Mouse (Mus musculus): ENCODE measurements around the gene Procr.

The Procr gene

GRCm38 (mm10) chr2:155749394-155749793, 1.5 kb upstream of the Procr start:
- DNase-seq (ENCODE audit: low read depth, low spot score), result no peak

GRCm38 (mm10) chr2:155755746-155756145, 4.8 kb downstream of the Procr start:
- DNase-seq (ENCODE audit: low read depth, low spot score), result peak; percentile 85

DNA sequence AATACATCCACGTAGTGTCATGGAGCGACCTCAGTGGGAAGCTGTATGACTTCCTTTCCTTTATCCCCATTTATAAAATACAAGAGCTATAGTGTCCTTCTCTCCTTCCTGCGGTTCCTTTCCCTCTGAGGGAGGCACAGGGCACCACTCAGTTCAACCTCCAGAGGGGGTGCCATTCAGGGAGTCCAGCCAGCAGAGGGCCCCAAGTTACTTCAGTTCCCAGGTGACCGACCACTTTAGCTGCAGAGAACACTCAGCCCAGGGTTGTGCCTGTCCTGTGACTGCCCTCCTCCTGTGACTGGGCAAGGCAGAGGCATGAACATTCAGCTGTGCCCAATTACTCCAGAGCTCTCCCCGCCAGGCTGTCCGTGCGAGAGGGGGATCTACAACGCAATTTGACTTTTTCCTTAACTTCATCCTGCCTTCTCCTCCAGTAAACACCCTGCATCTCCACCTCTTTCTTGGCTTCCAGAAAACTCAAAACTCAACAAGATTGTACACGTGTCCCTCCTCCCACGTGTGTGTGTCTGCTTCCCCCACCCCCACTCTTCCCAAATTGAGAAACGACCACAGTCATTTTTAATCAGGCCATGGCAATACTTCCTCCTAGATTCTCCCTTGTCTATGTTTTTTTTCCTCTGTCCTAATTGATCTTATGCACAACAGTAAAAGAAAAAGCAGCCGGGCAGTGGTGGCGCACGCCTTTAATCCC, 6.1 kb downstream of the Procr start:
- DNase-seq (ENCODE audit: low read depth, low spot score), result peak; percentile 48

DNA sequence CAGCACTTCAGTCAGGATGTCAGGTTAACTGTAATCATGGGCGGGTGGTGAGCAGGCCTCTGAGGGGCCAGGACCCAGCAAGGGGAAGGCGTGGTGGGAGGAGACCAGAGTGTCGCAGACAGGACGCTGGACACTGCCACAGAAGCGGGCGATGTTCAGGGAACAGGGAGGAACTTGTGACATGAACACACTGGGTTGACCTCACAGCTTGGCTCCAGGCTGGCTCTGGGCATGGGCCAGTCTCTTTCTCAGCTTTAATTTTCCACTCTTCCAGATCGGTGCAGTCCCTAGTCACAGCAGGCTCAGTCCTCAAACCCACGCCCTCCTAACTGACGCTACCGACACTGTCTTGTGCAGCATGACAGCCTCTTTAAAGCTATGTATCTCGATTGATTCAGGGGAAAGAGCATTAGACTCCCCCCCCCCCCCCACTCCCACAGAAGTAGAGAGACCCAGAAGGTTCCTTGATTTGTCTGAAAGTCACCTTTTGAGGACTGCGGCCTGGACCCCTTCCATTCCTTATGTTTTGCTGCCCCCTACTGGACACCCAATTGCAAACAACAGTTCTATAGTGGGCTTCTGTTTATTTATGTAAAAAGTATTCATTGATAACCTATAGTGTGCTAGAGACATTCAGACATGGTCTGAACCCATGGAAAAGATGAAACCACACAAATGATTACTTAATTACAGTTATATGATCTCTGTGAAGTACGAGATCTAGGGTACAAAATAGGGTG, 13.9 kb downstream of the Procr start:
- DNase-seq (ENCODE audit: low read depth, low spot score), result peak; percentile 77

- no peak for DNase-seq (ENCODE audit: low read depth, low spot score)
Measured at GRCm38 (mm10) chr2:155773664-155774063, 22.7 kb downstream of the Procr start.

DNA sequence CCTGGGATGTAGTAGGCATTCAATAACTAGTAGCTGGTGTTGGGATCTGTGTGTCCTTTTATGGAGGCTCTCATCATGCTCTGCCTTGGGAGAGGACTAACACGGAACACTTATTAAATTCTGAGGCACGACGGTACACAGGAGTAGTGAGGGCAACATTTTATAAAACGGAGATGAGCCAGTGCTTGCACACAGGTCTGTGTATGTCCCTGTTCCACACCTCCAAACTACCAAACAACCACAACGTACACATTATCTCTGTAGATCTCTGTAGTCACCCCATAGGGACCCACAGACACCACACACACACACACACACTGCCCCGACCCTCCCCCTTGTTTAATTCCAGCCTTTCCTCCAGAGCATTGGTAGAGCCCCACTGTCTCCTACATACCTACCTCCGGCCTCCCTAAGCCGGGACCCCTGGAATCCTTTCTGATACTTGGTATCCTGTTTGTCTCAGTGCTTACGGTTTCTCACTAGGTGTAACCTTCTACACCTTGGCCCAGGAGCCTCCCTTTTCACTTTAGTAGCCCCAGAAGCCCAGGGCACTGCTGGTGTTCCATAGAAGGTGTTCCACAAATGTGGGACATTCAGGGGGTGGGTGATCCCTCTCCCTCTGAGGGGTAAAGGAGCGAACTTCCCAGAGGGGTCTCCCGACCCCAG, 23.5 kb downstream of the Procr start:
- DNase-seq (ENCODE audit: low read depth, low spot score), result no peak

GRCm38 (mm10) chr2:155774927-155775684, 24.2 kb downstream of the Procr start, which contains the start of gene Mmp24:
TSS of gene Mmp24 (plus strand) at chr2:155775342.
- no peak for DNase-seq (ENCODE audit: low read depth, low spot score)

DNA sequence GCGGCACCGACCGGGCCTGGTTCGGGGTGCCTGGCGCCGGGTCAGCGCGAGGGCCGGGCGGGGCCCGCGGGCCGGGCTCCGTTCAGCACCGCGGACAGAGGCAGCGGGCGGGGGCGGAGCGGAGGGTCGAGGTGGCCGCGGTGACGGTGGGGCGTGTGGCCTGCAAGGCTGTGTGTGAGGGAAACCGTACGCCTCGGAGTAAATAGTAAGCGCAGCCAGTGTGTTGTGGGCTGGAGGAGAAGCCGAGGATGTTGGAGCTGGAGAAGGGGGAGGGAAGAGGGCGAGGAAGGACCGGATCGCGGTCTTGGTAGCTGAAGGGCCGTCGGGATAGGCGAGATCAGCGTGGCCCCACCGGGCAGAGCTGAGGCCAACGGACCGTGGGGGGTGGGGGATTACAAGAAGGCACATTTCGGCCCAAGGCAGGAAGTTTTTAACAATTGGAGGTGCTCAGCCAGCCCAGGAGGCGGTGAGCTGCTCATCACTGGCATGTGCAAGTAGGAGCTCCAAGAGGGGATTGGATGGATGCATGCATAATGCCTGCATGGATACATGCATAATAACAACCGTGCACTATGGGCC, 24.9 kb downstream of the Procr start:
- peak; percentile 69 for DNase-seq (ENCODE audit: low read depth, low spot score)

DNA sequence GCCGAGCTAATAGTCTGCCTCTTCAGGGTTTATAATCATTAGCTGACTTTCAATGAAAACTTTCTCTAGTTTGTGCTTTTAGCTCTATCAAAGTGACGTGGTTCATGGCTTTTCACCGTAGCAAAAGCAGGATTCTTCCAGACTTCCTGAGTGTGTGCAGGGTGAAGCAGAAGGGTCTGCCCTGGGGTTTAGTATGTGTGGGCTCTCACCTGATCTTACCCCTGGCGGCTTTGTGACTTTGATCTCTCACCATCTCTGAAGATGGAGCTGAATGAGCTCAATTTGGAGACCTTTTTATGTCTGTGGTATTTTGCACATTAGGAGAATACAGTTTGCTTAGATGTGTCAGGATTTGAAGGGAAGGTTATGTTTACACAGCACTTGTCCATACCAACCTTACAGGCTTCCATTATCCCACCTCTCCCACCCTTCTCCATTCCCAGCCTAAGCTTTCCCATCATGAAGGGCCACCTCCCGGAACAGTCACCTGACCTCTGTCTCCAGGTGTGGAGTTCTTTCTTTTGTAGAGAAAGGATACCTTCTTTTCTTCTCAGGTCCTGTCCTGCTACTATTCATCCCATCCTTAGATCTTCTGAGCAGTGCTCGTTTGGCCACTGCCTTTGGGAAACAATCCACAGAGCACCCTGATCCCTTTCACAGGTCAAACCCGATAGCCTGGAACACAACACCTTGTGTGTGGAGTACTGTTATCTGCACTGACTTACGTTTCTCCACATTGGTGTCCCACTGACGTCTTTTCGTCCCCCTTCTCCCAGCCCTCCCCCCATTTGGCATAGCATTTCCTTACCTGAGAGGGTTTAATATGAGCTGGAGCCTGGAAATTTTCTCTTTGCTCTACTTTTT, 26.1 kb downstream of the Procr start:
- DNase-seq (ENCODE audit: low read depth, low spot score), result no peak

DNA sequence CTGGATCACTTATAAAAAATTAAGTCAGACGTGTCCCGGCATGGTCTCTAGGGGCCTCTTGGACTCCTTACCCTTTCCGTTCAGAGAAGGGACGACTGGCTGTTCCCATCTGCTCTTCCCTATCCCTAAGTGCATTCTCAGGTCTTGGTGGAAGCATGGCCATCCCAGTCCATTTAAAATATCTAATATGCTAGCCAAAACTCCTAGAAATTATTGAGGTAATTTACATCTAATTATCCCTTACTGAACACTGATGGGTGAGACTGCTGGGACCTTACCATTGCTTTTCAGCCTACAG, 26.7 kb downstream of the Procr start:
- no peak for DNase-seq (ENCODE audit: low read depth, low spot score)

GRCm38 (mm10) chr2:155778004-155778403, 27.1 kb downstream of the Procr start:
- DNase-seq (ENCODE audit: low read depth, low spot score), result no peak

DNA sequence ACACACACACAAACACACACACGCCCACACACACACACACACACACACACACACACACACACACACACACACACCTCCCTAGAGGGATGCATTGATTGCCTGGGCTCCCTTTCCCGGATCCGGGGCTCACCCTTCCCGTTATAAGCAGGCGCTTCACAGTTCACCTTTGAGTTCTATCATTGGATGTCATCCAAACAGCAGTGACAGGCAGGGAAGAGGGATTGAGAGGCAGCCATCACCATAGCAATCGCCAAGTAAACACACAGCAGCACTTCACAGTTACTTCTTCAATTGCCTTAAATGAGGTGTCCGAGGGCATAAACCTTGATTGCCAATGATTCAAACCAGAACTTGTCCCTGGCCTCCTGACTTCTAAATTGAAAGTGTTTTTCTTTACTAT, 28.1 kb downstream of the Procr start:
- DNase-seq (ENCODE audit: low read depth, low spot score), result no peak

DNA sequence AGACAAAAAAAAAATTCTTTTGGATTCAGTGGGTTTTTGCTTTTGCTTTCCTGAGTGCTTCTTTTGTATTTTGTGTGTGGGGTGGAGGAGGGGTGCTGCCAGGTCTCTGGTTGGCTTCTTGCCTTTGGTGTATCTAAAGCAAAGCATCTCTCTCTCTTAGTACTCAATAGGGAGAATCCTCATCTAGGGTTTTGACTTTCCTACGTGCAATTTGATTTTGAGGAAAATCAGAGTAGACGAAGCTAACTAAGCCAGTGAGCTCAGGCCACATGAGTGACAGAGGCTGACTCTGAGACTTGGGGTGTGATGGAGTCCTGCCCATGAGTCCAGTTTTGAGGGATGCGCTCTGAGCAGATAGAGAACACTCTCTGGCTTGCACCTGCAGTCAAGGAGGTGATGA, 28.6 kb downstream of the Procr start:
- DNase-seq (ENCODE audit: low read depth, low spot score), result no peak

DNA sequence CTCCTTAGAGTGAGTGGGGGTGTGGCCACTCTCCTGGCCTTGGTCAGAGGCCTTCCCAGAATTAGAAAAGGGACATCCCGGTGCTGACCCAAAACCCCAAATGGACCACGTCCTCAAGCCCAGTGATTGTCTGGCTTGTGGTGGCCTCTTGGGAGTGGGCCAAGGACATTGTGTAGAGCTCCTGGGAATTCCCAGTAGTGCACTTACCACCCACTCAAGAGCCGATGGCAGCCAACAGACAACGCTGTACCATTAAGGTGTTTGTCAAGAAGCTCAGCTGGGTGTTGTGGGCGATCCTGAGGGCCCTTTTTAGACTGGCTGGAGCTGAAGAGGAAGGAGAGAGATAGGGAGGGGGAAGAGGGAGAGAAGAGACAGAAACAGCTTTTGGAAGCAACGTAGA, 33.6 kb downstream of the Procr start:
- no peak for DNase-seq (ENCODE audit: low read depth, low spot score)

- no peak for DNase-seq (ENCODE audit: low read depth, low spot score)
Measured at GRCm38 (mm10) chr2:155786905-155787304, 36.0 kb downstream of the Procr start.

GRCm38 (mm10) chr2:155787949-155788931, 37.3 kb downstream of the Procr start:
- DNase-seq (ENCODE audit: low read depth, low spot score), result no peak

DNA sequence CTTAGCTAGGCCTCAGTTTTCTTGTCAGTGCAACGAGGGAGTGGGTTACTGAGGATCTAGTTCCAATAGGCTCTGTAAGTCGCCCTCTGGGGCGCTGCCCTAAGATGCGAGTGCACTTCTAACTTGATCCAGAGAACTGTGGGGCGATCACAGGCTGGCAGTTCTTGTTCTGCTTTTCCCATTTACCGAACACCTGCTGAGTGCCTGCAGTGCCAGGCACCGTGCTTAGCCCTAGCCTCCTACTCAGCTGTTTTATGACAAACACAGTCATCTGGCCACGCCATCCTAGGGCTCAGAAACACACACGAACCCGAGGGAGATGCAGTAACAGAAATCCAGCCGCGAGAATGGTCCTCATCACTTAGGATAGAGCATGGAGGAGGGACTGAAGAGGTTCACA, 42.0 kb downstream of the Procr start:
- DNase-seq (ENCODE audit: low read depth, low spot score), result peak; percentile 30

GRCm38 (mm10) chr2:155794674-155795445, 43.9 kb downstream of the Procr start:
- no peak for DNase-seq (ENCODE audit: low read depth, low spot score)

DNA sequence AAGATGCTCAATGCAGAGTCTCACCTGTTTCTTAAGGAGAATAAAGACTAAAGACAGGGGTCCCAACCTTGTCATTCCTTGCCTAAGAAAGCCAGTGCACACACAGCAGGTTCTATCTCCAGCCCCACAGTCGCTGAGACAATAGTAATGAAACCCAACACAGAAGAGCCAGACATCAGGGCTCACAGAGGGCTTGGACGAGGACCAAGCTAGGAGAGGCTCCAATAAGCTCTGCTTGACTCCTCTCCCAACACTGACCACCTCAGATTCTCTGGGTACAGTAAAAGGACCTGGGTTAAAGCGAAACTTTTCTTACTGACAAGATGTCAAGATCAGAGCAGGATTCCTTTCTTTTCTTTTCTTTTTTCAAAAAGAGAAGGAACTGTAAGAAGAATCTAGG, 47.7 kb downstream of the Procr start:
- no peak for DNase-seq (ENCODE audit: low read depth, low spot score)

All from ZHBTc4 (cell line).